Mouse (Mus musculus) myocyte (in vitro differentiated cells): ENCODE results near the gene Xylb. TPM values are rescaled to one million over a fixed set of nuclear protein-coding genes. Genes with fewer than 3 reads are reported as not detected.
A peak's percentile ranks its signal among the peaks of the same experiment; 100 is the strongest.

Experiments
- H3K27me3 ChIP-seq: one replicate; pipeline ENCODE4 v1.6.1; 2011; ENCODE audit not compliant: control insufficient read depth, insufficient read depth, insufficient read length
- H3K36me3 ChIP-seq: one replicate; pipeline ENCODE4 v1.6.1; 2011; ENCODE audit not compliant: control insufficient read depth, insufficient read depth
- H3K4me2 ChIP-seq: one replicate; pipeline ENCODE4 v1.6.1; 2011; ENCODE audit warnings: low read depth, control low read depth
- H3K4me3 ChIP-seq: one replicate; pipeline ENCODE4 v1.5.1; 2011; ENCODE audit warnings: mild to moderate bottlenecking, control low read depth, moderate library complexity
- H3K79me2 ChIP-seq: one replicate; pipeline ENCODE4 v1.6.1; 2011; ENCODE audit not compliant: control insufficient read depth, insufficient read depth
- H3ac ChIP-seq: one replicate; pipeline ENCODE4 v1.6.1; 2011; ENCODE audit not compliant: control insufficient read depth, insufficient read length
- CEBPB ChIP-seq: IDR thresholded peaks from 2 replicates; pipeline ENCODE4 v1.6.1; 2011; ENCODE audit warnings: mild to moderate bottlenecking, moderate library complexity; ENCODE audit not compliant: poor library complexity, insufficient read depth, severe bottlenecking
- E2F4 ChIP-seq: IDR thresholded peaks from one replicate; pipeline ENCODE4 v1.6.1; 2011; ENCODE audit warnings: mild to moderate bottlenecking, control low read depth, moderate library complexity; ENCODE audit not compliant: insufficient read depth
- MAX ChIP-seq: IDR thresholded peaks from one replicate; pipeline ENCODE4 v1.6.1; 2011; ENCODE audit warnings: low read depth, mild to moderate bottlenecking, control low read depth
- MYOD1 ChIP-seq, 3 experiments: IDR thresholded peaks; one replicate each; pipeline ENCODE4 v1.6.1; 2011; ENCODE audit warnings: control low read depth in 2 of 3, low read depth in 2 of 3, mild to moderate bottlenecking in 2 of 3, moderate library complexity in 1 of 3; ENCODE audit not compliant: insufficient read length in 2 of 3, control insufficient read depth in 1 of 3
- MYOG ChIP-seq, 3 experiments: IDR thresholded peaks; one replicate each; pipeline ENCODE4 v1.6.1; 2011; ENCODE audit warnings: control low read depth in 2 of 3, low read depth in 2 of 3, mild to moderate bottlenecking in 2 of 3; ENCODE audit not compliant: insufficient read length in 2 of 3, control insufficient read depth in 1 of 3, insufficient read depth in 1 of 3
- POLR2A ChIP-seq: IDR thresholded peaks from one replicate; pipeline ENCODE4 v1.6.1; 2011; ENCODE audit warnings: low read depth, mild to moderate bottlenecking, control low read depth, moderate library complexity; ENCODE audit not compliant: insufficient read length
- POLR2AphosphoS2 ChIP-seq: IDR thresholded peaks from one replicate; pipeline ENCODE4 v1.6.1; 2011; ENCODE audit warnings: low read depth, control low read depth; ENCODE audit not compliant: insufficient read length
- REST ChIP-seq: IDR thresholded peaks from one replicate; pipeline ENCODE4 v1.6.1; 2011; ENCODE audit warnings: mild to moderate bottlenecking, control low read depth, moderate library complexity; ENCODE audit not compliant: insufficient read depth, insufficient read length
- SRF ChIP-seq: IDR thresholded peaks from one replicate; pipeline ENCODE4 v1.6.1; 2011; ENCODE audit warnings: low read depth; ENCODE audit not compliant: control insufficient read depth, insufficient read length
- TCF12 ChIP-seq: IDR thresholded peaks from one replicate; pipeline ENCODE4 v1.6.1; 2011; ENCODE audit warnings: mild to moderate bottlenecking, control low read depth; ENCODE audit not compliant: poor library complexity, insufficient read depth, severe bottlenecking
- TCF3 ChIP-seq: IDR thresholded peaks from one replicate; pipeline ENCODE4 v1.6.1; 2011; ENCODE audit warnings: low read depth, control low read depth; ENCODE audit not compliant: insufficient read length
- USF1 ChIP-seq: IDR thresholded peaks from one replicate; pipeline ENCODE4 v1.6.1; 2011; ENCODE audit warnings: low read depth, mild to moderate bottlenecking, control low read depth, moderate library complexity
- polyA plus RNA-seq: library from polyadenylated mRNA; unstranded; fragments of >200 nt; fragmentation: generic; extraction: Trizol; gene quantifications from one replicate; pipeline ENCODE4 v1.2.1, GENCODE M21; 2012; ENCODE audit warnings: missing spikeins

Xylb gene
- polyA plus RNA-seq, 1 experiment: 1.7 TPM

DNA sequence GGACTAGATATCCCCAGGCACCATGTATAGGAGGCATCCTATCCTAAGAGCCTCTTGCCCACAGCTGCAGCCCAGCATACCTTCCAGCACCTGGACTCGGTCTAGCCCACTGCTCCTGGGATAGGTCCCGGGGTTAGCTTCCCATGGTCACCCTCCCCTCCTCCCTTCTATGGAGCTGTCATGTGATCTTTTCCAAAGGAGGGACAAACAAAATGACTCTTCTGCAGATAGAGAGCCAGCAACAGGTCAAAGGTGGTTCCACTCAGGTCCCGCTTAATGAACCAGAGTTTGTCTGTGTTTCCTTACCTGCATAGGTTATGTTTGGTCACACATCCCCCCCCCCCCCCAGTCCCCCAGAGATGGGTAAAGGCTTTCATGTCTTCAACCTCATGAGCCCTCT is 6.7 kb upstream of the Xylb start:
- H3K27me3 ChIP-seq: no peaks in the 10 kb centered on the region
- H3K79me2 ChIP-seq: no peaks in the 10 kb centered on the region
- H3K36me3 ChIP-seq: no peaks in the 10 kb centered on the region
- H3K4me3 ChIP-seq: no peak overlapping the region
- H3K4me2 ChIP-seq: no peak overlapping the region
- H3ac ChIP-seq: no peak overlapping the region
- TF ChIP-seq SRF (no peak), TCF12 (no peak), MYOD1 (IDR thresholded peaks at IDR 0.05; ENCODE audit: control insufficient read depth in 1 of 3, insufficient read length in 2 of 3, low read depth in 2 of 3) (no peak), USF1 (no peak), POLR2AphosphoS2 (no peak), MAX (no peak), CEBPB (no peak), REST (no peak), MYOG (IDR thresholded peaks at IDR 0.05; ENCODE audit: control insufficient read depth in 1 of 3, insufficient read depth in 1 of 3, insufficient read length in 2 of 3, low read depth in 2 of 3) (no peak), E2F4 (no peak), POLR2A (no peak), TCF3 (no peak)

DNA sequence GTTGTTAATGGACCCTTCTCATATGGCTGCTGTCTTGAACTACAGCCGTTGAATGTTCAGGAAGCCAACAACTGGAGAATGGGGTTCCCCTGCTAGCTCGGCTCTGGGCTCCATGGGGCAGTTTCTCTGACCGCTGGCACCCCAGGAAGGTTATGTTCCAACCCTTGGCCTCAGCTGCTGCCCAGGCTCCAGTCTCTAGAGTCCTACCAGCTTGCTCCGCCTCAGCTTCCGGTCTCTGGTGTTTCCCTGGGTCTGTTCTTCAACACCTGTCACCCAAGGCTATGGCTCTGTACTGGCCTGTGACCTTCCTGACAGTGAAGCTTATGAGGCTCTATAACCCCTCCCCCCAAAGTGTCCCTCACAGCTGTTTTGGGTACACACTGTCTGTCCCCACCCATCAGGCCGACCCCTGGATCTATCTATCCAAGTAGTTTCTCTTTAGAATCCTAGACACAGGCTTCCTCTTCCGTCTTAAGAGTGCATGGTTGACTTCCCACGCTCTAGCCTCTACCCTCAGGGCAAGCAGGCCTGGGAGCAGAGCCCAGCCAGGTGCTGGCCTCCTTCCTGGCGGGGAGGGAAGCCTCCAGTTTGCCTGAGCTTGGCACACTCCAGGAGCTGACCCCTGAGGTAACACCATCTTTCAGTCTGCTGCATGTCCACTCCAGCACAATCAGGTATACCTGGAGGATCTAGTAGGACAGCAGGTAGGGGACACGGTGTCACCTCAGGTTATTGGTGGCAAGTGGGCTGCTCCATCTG is 6.1 kb upstream of the Xylb start:
- H3ac ChIP-seq: no peak overlapping the region
- H3K4me3 ChIP-seq: no peak overlapping the region
- no peaks in the 10 kb centered on the region for H3K36me3 ChIP-seq
- TF ChIP-seq TCF12 (no peak), MYOG (IDR thresholded peaks at IDR 0.05; ENCODE audit: control insufficient read depth in 1 of 3, insufficient read depth in 1 of 3, insufficient read length in 2 of 3, low read depth in 2 of 3) (peak in 1 of 3 experiments; percentile 42), REST (no peak), POLR2A (no peak), CEBPB (no peak), TCF3 (no peak), POLR2AphosphoS2 (no peak), MYOD1 (IDR thresholded peaks at IDR 0.05; ENCODE audit: control insufficient read depth in 1 of 3, insufficient read length in 2 of 3, low read depth in 2 of 3) (peak in 2 of 3 experiments; percentile 4 to 23), SRF (no peak), MAX (no peak), E2F4 (no peak), USF1 (no peak)
- no peak overlapping the region for H3K4me2 ChIP-seq
- no peaks in the 10 kb centered on the region for H3K79me2 ChIP-seq
- no peaks in the 10 kb centered on the region for H3K27me3 ChIP-seq

DNA sequence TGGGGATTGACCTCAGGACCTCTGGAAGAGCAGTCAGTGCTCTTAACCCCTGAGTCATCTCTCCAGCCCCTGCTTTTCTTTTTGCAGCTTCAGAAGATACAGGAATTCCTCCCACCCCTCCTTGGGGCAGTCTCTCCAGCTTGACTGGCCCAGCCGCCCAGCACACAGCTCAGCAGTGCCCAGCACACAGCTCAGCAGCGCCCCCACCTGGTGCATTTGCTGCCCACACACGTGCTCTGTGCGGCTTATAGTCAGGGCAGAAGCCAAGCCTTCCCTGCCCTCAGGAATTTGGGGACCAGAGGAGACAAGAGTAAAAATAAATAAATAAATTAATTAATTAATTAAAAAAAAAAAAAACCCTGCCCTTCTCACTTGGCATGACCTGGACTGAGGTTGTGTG is 5.1 kb upstream of the Xylb start:
- Histone ChIP-seq H3K79me2 (no peaks in the 10 kb centered on the region), H3K4me2 (no peak overlapping the region), H3K27me3 (no peaks in the 10 kb centered on the region), H3K4me3 (no peak overlapping the region), H3K36me3 (no peaks in the 10 kb centered on the region), H3ac (no peak overlapping the region)
- TF ChIP-seq MYOG (IDR thresholded peaks at IDR 0.05; ENCODE audit: control insufficient read depth in 1 of 3, insufficient read depth in 1 of 3, insufficient read length in 2 of 3, low read depth in 2 of 3): peak in 2 of 3 experiments; percentile 27 to 39
- TF ChIP-seq MAX: no peak
- TF ChIP-seq REST: no peak
- TF ChIP-seq MYOD1 (IDR thresholded peaks at IDR 0.05; ENCODE audit: control insufficient read depth in 1 of 3, insufficient read length in 2 of 3, low read depth in 2 of 3): no peak
- no peak for TF ChIP-seq CEBPB
- peak; percentile 45 for TF ChIP-seq POLR2AphosphoS2

DNA sequence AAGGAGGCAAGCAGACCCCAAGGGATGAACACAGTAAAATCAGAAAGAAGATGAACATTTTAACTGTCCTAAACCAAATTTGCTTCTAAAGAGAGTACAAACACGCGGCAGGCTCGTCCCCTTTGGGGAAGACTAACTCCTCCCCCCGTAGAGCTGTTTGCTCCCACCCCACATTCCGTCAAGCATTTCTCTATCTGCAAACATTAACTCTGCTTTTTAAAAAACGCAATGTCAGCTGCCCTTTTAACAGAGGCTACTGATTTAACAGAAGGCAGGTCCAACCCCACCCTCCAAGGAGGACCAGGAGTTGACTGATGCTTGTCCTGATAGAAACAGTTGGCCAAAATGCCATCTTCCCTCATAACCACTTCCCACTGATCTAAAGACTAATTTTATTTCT is 3.3 kb upstream of the Xylb start:
- TF ChIP-seq TCF3 (no peak), REST (no peak), CEBPB (no peak), MYOD1 (IDR thresholded peaks at IDR 0.05; ENCODE audit: control insufficient read depth in 1 of 3, insufficient read length in 2 of 3, low read depth in 2 of 3) (no peak), MYOG (IDR thresholded peaks at IDR 0.05; ENCODE audit: control insufficient read depth in 1 of 3, insufficient read depth in 1 of 3, insufficient read length in 2 of 3, low read depth in 2 of 3) (no peak), TCF12 (no peak)
- H3K4me3 ChIP-seq: no peak overlapping the region
- H3K79me2 ChIP-seq: no peaks in the 10 kb centered on the region
- no peak overlapping the region for H3ac ChIP-seq
- no peaks in the 10 kb centered on the region for H3K36me3 ChIP-seq
- no peak overlapping the region for H3K4me2 ChIP-seq
- no peaks in the 10 kb centered on the region for H3K27me3 ChIP-seq

DNA sequence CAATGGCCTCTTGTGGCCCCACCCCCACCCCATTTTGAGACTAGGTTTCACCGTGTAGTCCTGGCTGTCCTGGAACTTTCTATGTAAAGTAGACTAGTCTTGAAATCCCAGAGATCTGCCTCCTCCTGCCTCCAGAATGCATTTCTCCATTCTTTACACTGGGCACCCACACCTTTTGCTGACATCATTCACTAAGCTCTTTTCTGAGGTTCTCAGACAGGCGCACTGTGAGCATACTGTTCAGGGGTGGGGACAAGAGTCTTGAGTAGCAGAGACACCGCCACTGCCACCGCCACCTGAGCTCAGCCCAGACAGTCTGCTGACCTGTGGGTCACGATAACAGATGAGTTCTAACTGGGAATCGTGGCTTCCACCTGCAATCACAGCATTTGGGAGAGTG is 1.2 kb upstream of the Xylb start:
- no peaks in the 10 kb centered on the region for H3K79me2 ChIP-seq
- H3K4me3 ChIP-seq: no peak overlapping the region
- no peak for TF ChIP-seq SRF
- TF ChIP-seq CEBPB: no peak
- no peak for TF ChIP-seq TCF12
- no peak for TF ChIP-seq TCF3
- no peak for TF ChIP-seq POLR2A
- TF ChIP-seq E2F4: no peak
- TF ChIP-seq REST: no peak
- no peaks in the 10 kb centered on the region for H3K27me3 ChIP-seq
- H3K36me3 ChIP-seq: no peaks in the 10 kb centered on the region
- H3K4me2 ChIP-seq: no peak overlapping the region
- H3ac ChIP-seq: no peak overlapping the region
